Mouse (Mus musculus) intestine, embryonic 16.5 days (tissue): ENCODE measurements at regions not wholly inside any gene's neighbourhood (a gene's known extent, or its start where the extent isn't known, plus 50 kb on each side); places are given as distances from the start of the nearest gene placed in this dataset.

Source experiments
- ATAC-seq: fragments of 200-750 bp; cut with Nextera tagmentation; 2 replicates; pipeline ENCODE4 v1.8.0; 2017; ENCODE audit warnings: moderate TSS enrichment, moderate library complexity
- H3K27ac ChIP-seq: fragments of 300-500 bp; sonication (generic); 2 replicates; pipeline ENCODE4 v1.5.1; 2014; ENCODE audit warnings: mild to moderate bottlenecking, low read length
- H3K27me3 ChIP-seq: fragments of 300-500 bp; sonication (generic); replicated peaks from 2 replicates; pipeline ENCODE4 v1.6.1; 2014; ENCODE audit warnings: low read length, control low read depth, mixed read lengths; ENCODE audit not compliant: control insufficient read depth, insufficient read depth
- H3K36me3 ChIP-seq: fragments of 300-500 bp; sonication (generic); 2 replicates; pipeline ENCODE4 v1.6.1; 2014; ENCODE audit warnings: low read length, control low read depth; ENCODE audit not compliant: control insufficient read depth, insufficient read depth
- H3K4me1 ChIP-seq: fragments of 300-500 bp; sonication (generic); 2 replicates; pipeline ENCODE4 v1.6.1; 2014; ENCODE audit warnings: low read length, control low read depth, mixed read lengths; ENCODE audit not compliant: control insufficient read depth, insufficient read depth
- H3K4me2 ChIP-seq: fragments of 300-500 bp; sonication (generic); 2 replicates; pipeline ENCODE4 v1.6.1; 2014; ENCODE audit warnings: low read depth, low read length, control low read depth
- H3K4me3 ChIP-seq: fragments of 300-500 bp; sonication (generic); 2 replicates; pipeline ENCODE4 v1.5.1; 2014; ENCODE audit warnings: mild to moderate bottlenecking, low read length
- H3K9ac ChIP-seq: fragments of 300-500 bp; sonication (generic); 2 replicates; pipeline ENCODE4 v1.6.1; 2014; ENCODE audit warnings: low read depth, low read length
- H3K9me3 ChIP-seq: fragments of 300-500 bp; sonication (generic); 2 replicates; pipeline ENCODE4 v1.6.1; 2016; ENCODE audit warnings: low read length, control low read depth; ENCODE audit not compliant: control insufficient read depth
- WGBS: fragments of 180-500 bp; shearing (Covaris S2); extraction: QIAGEN DNeasy Blood & Tissue Kit; methylation state at CpG from one replicate; pipeline ENCODE4 v1.1.7; 2014; 5-methylcytosine and 5-hydroxymethylcytosine counted together

DNA sequence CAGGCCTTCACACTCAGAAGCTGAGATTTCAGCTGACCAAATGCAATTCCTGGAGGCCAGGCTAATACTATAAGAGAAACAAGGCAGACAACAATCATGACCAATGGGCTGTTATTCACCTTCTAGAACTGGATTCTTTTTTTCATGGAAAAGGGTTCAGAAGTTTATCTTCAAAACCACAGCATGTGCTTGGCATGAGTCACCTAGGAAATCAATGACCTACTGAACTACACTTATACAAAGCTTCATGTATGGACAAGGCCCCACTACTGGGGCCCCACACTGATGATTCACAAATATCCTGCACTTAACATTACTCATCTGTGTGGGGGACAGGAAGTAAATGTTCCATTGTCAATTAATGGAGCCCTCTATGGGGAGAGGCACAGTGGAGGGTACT is 157.4 kb downstream of the Pah start:
- Histone ChIP-seq H3K4me2 (no peak overlapping the region), H3K27me3 (no peaks in the 10 kb centered on the region), H3K9ac (no peak overlapping the region), H3K4me3 (no peak overlapping the region), H3K9me3 (no peaks in the 10 kb centered on the region), H3K4me1 (no peaks in the 10 kb centered on the region), H3K27ac (no peak overlapping the region), H3K36me3 (no peaks in the 10 kb centered on the region)
- no peak for ATAC-seq

DNA sequence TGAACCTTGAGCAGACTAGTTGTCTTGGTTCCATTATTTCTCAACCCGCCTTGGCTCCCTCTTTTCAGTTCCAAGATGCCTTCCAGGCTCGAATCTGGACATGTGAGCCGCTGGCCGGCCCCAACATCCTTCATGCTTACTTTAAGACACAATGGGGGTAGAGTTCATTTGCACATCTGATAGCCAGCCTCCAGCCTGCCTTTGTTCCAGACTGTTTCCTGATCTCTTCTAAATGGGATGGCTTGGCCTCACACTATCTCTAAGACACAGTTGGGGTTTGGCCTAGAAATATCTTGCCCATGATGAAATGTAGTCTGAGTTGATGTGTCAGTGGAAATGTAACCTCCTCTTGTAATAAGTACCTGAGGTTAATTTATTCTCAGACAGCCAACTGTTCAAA is 164.7 kb downstream of the Pah start:
- 78% methylated on average over 4 of the region's 4 CpGs for WGBS
- ATAC-seq, result no peak
- no peak overlapping the region for H3K9ac ChIP-seq
- H3K4me3 ChIP-seq, result no peak overlapping the region
- no peaks in the 10 kb centered on the region for H3K36me3 ChIP-seq
- H3K4me2 ChIP-seq, result no peak overlapping the region
- H3K4me1 ChIP-seq, result no peaks in the 10 kb centered on the region
- no peak overlapping the region for H3K27ac ChIP-seq
- no peaks in the 10 kb centered on the region for H3K27me3 ChIP-seq
- H3K9me3 ChIP-seq, result no peaks in the 10 kb centered on the region

DNA sequence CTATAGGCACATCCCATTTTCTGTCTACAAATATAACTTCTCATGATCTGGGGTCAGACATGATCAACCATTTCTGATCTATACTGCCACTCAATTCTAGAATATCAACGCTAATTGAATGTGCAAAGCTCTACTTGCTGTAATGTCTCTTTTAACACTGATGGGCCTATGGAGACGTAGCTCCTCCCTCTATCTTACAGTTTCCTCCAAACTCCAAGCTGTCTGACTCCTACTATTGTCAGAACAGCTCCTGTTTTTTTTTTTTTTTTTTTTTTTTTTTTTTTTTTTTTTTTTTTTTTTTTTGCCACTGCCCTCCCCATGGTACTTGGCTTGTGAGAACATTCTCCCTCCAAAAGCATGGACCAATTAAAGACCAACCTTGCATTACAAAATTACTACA is 165.2 kb downstream of the Pah start:
- H3K27ac ChIP-seq, result no peak overlapping the region
- ATAC-seq, result no peak
- no peak overlapping the region for H3K9ac ChIP-seq
- WGBS, result 88% methylated on average over 2 of the region's 2 CpGs
- no peaks in the 10 kb centered on the region for H3K36me3 ChIP-seq
- no peaks in the 10 kb centered on the region for H3K4me1 ChIP-seq
- H3K9me3 ChIP-seq, result no peaks in the 10 kb centered on the region
- no peak overlapping the region for H3K4me2 ChIP-seq
- no peak overlapping the region for H3K4me3 ChIP-seq
- no peaks in the 10 kb centered on the region for H3K27me3 ChIP-seq

DNA sequence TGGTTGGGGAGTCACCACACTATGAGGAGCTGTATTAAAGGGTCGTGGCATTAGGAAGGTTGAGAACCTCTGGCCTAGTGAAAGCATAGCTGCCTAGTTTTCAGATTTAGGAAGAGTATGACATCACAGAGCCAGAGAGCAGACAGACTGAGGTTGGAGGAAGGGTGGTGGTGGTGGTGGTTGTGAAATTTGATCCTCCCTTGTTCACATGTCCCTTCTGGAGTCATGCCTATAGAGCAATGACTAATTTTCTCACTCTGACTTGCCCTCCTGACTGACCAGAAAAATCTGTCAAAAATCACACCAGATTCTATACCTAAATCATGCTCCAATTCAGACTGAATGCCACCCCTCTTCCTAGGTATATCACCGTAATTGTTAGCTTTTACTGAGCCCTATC is 166.2 kb downstream of the Pah start:
- ATAC-seq, result no peak
- H3K36me3 ChIP-seq, result no peaks in the 10 kb centered on the region
- H3K27ac ChIP-seq, result no peak overlapping the region
- H3K27me3 ChIP-seq, result no peaks in the 10 kb centered on the region
- no peak overlapping the region for H3K4me3 ChIP-seq
- no peaks in the 10 kb centered on the region for H3K4me1 ChIP-seq
- H3K4me2 ChIP-seq, result no peak overlapping the region
- 74% methylated on average over 2 of the region's 2 CpGs for WGBS
- H3K9ac ChIP-seq, result no peak overlapping the region
- H3K9me3 ChIP-seq, result no peaks in the 10 kb centered on the region

DNA sequence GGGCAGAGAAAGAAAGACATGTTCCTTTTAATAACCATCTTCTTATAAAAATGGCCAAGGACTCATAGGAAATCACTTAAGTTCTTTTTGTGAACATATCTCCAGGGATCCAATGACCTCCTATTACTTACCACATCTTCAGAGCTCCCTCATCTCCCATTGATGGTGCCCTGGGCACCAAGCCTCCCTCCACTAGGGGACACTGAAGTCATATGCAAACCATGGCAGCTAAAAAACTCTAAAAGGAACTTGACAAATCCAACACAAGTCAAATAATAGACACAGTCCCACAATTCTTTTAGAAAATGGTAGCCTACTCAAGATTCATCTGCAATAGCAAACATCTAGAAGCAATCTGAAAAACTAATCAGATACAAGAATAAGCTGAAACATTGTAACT is 167.2 kb upstream of the Igf1 start:
- Histone ChIP-seq H3K27me3 (no peaks in the 10 kb centered on the region), H3K27ac (no peak overlapping the region), H3K4me3 (no peak overlapping the region), H3K36me3 (no peaks in the 10 kb centered on the region), H3K4me2 (no peak overlapping the region), H3K9me3 (no peaks in the 10 kb centered on the region), H3K9ac (no peak overlapping the region), H3K4me1 (no peaks in the 10 kb centered on the region)
- no peak for ATAC-seq

DNA sequence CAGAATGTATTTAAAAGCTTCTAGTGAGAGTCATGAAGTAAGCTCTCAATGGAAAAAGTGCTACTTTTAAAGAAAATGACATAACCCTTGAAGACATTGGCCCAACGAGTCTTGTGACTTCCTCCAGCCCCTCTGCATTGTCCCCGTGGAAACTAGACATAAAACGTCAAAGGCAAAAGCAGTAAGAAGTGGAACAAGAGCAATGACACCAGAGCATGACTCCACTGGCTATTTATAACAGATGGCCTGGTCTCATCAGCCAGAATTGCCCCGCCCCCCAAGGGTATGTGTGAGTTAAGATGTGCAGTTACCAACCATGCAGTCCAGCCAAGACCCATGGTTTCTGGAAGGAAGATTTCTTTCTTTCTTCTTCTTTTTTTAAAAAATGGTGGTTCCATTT is 161.6 kb upstream of the Igf1 start:
- Histone ChIP-seq H3K9me3 (no peaks in the 10 kb centered on the region), H3K36me3 (no peaks in the 10 kb centered on the region)
- WGBS, result 71% methylated on average over 4 of the region's 4 CpGs

DNA sequence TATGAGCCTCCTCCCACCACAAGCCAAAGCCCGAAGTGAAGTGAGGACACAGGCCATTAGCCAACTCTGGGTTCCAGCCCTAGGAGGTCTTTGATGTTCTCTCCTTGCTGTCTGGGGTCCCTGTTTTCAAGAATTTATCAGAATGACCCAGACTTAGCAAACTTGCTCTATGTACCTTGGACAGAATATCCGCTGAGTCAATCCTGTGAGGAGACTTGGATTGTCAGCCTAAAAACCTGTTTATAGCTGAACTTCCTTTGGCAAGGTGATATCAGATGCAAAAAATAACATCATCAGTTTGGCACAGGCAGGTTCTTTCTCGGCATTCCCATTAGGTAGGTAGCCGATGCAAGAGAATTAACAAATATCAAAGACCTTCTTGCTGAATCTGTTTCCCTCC is 146.9 kb upstream of the Igf1 start:
- Histone ChIP-seq H3K27me3 (no peaks in the 10 kb centered on the region), H3K4me1 (no peaks in the 10 kb centered on the region), H3K9me3 (no peaks in the 10 kb centered on the region), H3K36me3 (no peaks in the 10 kb centered on the region), H3K27ac (no peak overlapping the region), H3K9ac (no peak overlapping the region), H3K4me2 (no peak overlapping the region), H3K4me3 (no peak overlapping the region)
- no peak for ATAC-seq
- 81% methylated on average over 4 of the region's 4 CpGs for WGBS

More for the DNA sequence above, 161.6 kb upstream of the Igf1 start:
- no peak overlapping the region for H3K9ac ChIP-seq
- H3K4me2 ChIP-seq, result no peak overlapping the region
- no peak overlapping the region for H3K4me3 ChIP-seq
- no peaks in the 10 kb centered on the region for H3K4me1 ChIP-seq
- no peaks in the 10 kb centered on the region for H3K27me3 ChIP-seq
- no peak overlapping the region for H3K27ac ChIP-seq
- ATAC-seq, result no peak

DNA sequence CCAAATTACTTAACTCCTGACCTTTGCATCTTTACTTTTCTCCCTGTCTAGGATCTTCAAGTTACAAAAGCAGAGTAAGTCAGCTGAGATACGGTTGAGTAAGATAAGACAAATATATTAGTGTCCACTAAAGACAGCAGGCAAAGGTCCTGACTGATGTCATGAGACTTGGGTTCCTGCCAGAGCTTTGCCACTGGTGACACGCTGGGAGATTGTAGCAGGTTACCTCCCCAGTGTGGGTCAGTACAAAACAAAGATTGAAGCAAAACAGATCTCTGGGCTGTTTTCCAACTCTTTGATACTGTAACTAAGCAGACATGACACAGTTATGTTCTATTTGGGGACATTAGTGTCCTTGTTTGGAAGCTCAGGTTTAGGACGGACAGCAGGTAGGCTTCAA is 146.3 kb upstream of the Igf1 start:
- no peaks in the 10 kb centered on the region for H3K9me3 ChIP-seq
- no peak overlapping the region for H3K4me3 ChIP-seq
- no peak overlapping the region for H3K27ac ChIP-seq
- H3K27me3 ChIP-seq, result no peaks in the 10 kb centered on the region
- H3K4me2 ChIP-seq, result no peak overlapping the region
- 42% methylated on average over 3 of the region's 3 CpGs for WGBS
- H3K9ac ChIP-seq, result no peak overlapping the region
- no peak for ATAC-seq
- H3K4me1 ChIP-seq, result no peaks in the 10 kb centered on the region
- H3K36me3 ChIP-seq, result no peaks in the 10 kb centered on the region

DNA sequence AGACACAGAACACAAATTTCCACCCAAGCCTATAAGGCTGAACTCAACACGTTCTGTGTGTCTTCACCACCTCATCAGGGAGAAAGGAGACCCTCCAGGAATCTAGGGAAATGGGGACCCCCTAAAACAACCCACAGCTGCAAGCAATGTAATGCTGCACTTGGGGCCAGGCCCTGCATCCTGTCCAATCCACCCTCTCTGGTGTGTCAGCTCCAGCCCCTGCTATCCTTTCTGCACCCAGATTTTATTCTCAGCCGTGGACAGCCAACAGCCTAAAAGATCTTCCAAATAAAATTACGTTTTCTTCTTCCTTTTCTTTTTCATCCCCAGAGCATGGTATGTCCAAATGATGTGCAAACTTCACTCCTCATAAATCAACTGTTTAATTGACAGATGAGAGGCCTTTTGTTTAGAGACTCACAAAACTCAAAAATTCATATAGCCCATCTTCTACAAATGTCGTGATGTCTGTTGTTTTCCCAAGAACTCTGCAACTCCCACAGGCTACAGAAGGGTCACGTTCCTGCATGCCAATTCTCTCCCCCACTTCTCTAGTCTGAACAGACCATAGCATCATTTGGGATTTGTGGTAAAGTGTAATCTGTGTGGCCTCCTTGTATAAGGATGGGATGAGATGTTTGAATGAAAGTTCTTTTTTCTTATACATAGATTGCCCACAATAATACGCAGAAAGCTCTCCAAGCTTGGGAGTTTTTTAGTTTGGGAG is 142.0 kb upstream of the Igf1 start:
- no peak for ATAC-seq
- H3K4me1 ChIP-seq, result no peaks in the 10 kb centered on the region
- no peak overlapping the region for H3K27ac ChIP-seq
- no peaks in the 10 kb centered on the region for H3K36me3 ChIP-seq
- no peaks in the 10 kb centered on the region for H3K27me3 ChIP-seq
- H3K4me3 ChIP-seq, result no peak overlapping the region
- H3K4me2 ChIP-seq, result no peak overlapping the region
- 67% methylated on average over 6 of the region's 6 CpGs for WGBS
- no peaks in the 10 kb centered on the region for H3K9me3 ChIP-seq
- H3K9ac ChIP-seq, result no peak overlapping the region

DNA sequence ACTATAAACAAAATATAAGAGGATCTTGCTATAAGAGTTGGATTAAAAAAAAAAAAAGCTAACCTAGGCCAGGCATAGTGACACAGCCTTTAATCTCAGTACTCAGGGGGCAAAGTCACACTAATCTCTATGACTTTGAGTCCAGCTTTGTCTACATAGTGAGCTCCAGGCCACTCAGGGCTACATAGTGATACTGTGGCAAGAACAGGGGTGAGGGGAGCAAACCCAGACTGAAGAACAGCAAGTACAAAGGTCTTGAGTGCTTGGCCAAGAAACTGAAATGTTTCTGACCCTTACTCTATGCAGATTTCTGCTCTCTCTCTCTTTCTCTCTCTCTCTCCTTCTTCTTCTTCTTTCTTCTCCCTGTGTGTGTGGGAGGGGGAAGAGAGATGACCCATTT is 140.9 kb upstream of the Igf1 start:
- no peak overlapping the region for H3K9ac ChIP-seq
- H3K4me2 ChIP-seq, result no peak overlapping the region
- no peaks in the 10 kb centered on the region for H3K4me1 ChIP-seq
- H3K27ac ChIP-seq, result no peak overlapping the region
- H3K4me3 ChIP-seq, result no peak overlapping the region
- no peaks in the 10 kb centered on the region for H3K27me3 ChIP-seq
- no peaks in the 10 kb centered on the region for H3K9me3 ChIP-seq
- no peaks in the 10 kb centered on the region for H3K36me3 ChIP-seq
- no peak for ATAC-seq
